Mouse (Mus musculus) testis, postnatal 14 days (tissue): ENCODE results near the gene Sept1.

Experiments
- DNase-seq: peaks from one replicate; pipeline ENCODE4 v3.0.0; 2021; ENCODE audit warnings: low spot score

Gene Sept1

GRCm38 (mm10) chr7:127218670-127219069 is 14.3 kb downstream of the Sept1 start:
- no peak for DNase-seq

- DNase-seq = no peak
Observed at GRCm38 (mm10) chr7:127217901-127218642, 14.9 kb downstream of the Sept1 start.

- DNase-seq = no peak
Observed at GRCm38 (mm10) chr7:127217475-127217874, 15.5 kb downstream of the Sept1 start.

- no peak for DNase-seq
Observed at GRCm38 (mm10) chr7:127216307-127216706, 16.6 kb downstream of the Sept1 start.

GRCm38 (mm10) chr7:127214981-127215871 is 17.7 kb downstream of the Sept1 start:
- DNase-seq = peak; percentile 75

GRCm38 (mm10) chr7:127214521-127214920 is 18.4 kb downstream of the Sept1 start:
- no peak for DNase-seq

GRCm38 (mm10) chr7:127213930-127214329 is 19.0 kb downstream of the Sept1 start:
- DNase-seq = no peak

- no peak for DNase-seq
Observed at GRCm38 (mm10) chr7:127213485-127213884, 19.4 kb downstream of the Sept1 start.

- no peak for DNase-seq
Observed at GRCm38 (mm10) chr7:127212432-127213250, 20.3 kb downstream of the Sept1 start.

GRCm38 (mm10) chr7:127211014-127211745 is 21.8 kb downstream of the Sept1 start:
- DNase-seq = no peak

- DNase-seq = no peak
Observed at GRCm38 (mm10) chr7:127210266-127210665, 22.7 kb downstream of the Sept1 start.

GRCm38 (mm10) chr7:127209851-127210250 is 23.1 kb downstream of the Sept1 start:
- no peak for DNase-seq

- DNase-seq = peak; percentile 93
Observed at GRCm38 (mm10) chr7:127208553-127209438, 24.1 kb downstream of the Sept1 start, which contains the start of gene Mylpf. Gene Mylpf (plus strand): TSS chr7:127208890.

- no peak for DNase-seq
Observed at GRCm38 (mm10) chr7:127208295-127208552, 24.7 kb downstream of the Sept1 start, which contains the start of gene Tbc1d10b. Gene Tbc1d10b (minus strand): TSS chr7:127208468.

GRCm38 (mm10) chr7:127207374-127208294 is 25.3 kb downstream of the Sept1 start:
- DNase-seq = peak; percentile 58

GRCm38 (mm10) chr7:127206606-127207005 is 26.3 kb downstream of the Sept1 start:
- no peak for DNase-seq

- DNase-seq = no peak
Observed at GRCm38 (mm10) chr7:127196484-127196883, 36.4 kb downstream of the Sept1 start.

- DNase-seq = peak; percentile 96
Observed at GRCm38 (mm10) chr7:127195544-127196295, 37.2 kb downstream of the Sept1 start, which contains the start of gene Cd2bp2. Gene Cd2bp2 (minus strand): TSS chr7:127196050.

- DNase-seq = no peak
Observed at GRCm38 (mm10) chr7:127194633-127195029, 38.3 kb downstream of the Sept1 start.
